Mouse (Mus musculus): ENCODE measurements around the gene Cavin4.

GRCm38 (mm10) chr4:48646143-48646542 is 17.2 kb upstream of the Cavin4 start:
- TF ChIP-seq CTCF (IDR thresholded peaks at IDR 0.05; ENCODE audit: borderline replicate concordance, insufficient read depth, low read depth, low read length): no peak
- TF ChIP-seq POLR2A (IDR thresholded peaks at IDR 0.05; ENCODE audit: borderline replicate concordance, insufficient read depth, low read length): no peak
